Mouse (Mus musculus) heart, postnatal 0 days (tissue): ENCODE results near the gene Flot1.

Experiments
- CTCF ChIP-seq: IDR thresholded peaks from 2 replicates; pipeline ENCODE4 v1.5.1; 2016; ENCODE audit warnings: antibody characterized with exemption, control low read depth, low read depth
- EP300 ChIP-seq: IDR thresholded peaks from 2 replicates; pipeline ENCODE4 v1.6.1; 2016; ENCODE audit warnings: antibody characterized with exemption, low read depth

GRCm38 (mm10) chr17:35842006-35842405 lies 19.0 kb downstream of the Flot1 start:
- no peak for TF ChIP-seq CTCF
- TF ChIP-seq EP300, result no peak
